Mouse (Mus musculus) erythroblast, adult 5-6 weeks (primary cell): ENCODE measurements around the gene Uqcc3. TPM values are rescaled to one million over a fixed set of nuclear protein-coding genes. Genes with fewer than 3 reads are reported as not detected.

Experiments used
- ATAC-seq: replicated peaks from 2 replicates; pipeline ENCODE4 v1.8.0; 2016; ENCODE audit warnings: moderate number of reproducible peaks, mild to moderate bottlenecking, moderate TSS enrichment, inconsistent platforms; ENCODE audit not compliant: poor library complexity, low FRiP score, severe bottlenecking
- total RNA-seq, 2 experiments: library from RNA; stranded (forward) in 1 of 2; stranded (reverse) in 1 of 2; fragments of 150-400 nt in 1 of 2; fragments of 200-764, 138-1000 nt in 1 of 2; gene quantifications; 2 replicates each; pipeline versions ENCODE4 v1.2.3 to v1.2.4; 2015 to 2017; ENCODE audit warnings: low replicate concordance in 2 of 2

Gene Uqcc3
- total RNA-seq (2015; ENCODE audit: low replicate concordance) (1.5 and 8.4 TPM in 2 replicates), total RNA-seq (2017; ENCODE audit: low replicate concordance) (11.8 and 12.3 TPM in 2 replicates)

GRCm38 (mm10) chr19:8880311-8881033 lies at the start of gene Uqcc3:
Gene Uqcc3, minus strand, starts transcription at chr19:8880923.
- ATAC-seq = peak; percentile 98

- no peak for ATAC-seq
Measured at GRCm38 (mm10) chr19:8930117-8930516, 49.4 kb upstream of the Uqcc3 start.

DNA sequence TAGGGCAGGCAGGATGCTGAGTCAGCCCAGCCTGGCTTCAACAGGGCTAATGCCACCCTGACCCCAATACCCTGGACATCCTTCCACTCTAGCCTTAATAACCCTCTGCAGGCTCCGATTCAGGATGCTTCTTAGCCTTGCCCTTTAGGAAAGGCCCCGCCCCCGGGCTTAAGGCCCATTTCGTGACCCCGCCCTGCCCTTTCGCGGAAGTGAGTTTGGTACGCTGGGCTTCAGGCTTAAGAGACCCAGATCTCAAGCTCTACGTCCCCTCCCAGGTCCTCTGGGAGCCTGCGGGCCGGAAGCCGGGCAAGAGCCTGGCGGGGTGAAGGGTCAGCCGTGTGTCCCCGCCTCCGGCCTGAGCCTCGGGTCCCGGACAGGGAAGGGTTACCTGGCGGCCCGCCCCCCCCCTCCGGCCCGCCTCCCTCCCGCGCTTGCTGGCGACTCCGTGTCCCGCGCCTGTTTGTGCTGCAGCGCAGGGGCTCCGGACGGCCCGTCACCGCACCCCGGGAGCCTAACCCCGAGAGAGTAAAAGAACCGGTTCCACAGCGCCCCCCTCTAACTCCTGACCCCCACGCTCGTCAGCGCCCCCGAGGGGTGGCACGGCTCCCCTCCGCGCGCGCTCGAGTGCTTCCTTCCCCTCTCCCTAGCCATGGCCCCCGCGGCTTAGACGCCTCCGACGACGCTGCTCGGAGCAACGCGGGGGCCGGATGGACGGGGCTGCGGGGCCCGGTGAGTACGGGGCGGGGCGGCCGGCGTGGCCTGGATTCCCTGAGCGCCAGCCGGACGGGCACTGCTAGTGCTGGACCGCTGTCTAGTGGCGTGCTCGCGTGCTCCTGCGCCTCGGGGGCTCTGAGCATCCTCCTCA lies 48.7 kb upstream of the Uqcc3 start, which contains the start of the genes Rom1 and Eml3:
Gene Rom1, minus strand, starts transcription at position 133 of the 865 bp plus-strand sequence.
Gene Eml3, plus strand, starts transcription at position 329 of the 865 bp plus-strand sequence.
- ATAC-seq = peak; percentile 84

- no peak; the same call in 1 of the 2 replicates for ATAC-seq
Measured at GRCm38 (mm10) chr19:8928689-8929223, 48.0 kb upstream of the Uqcc3 start.

- no peak for ATAC-seq
Measured at GRCm38 (mm10) chr19:8927891-8928525, 47.3 kb upstream of the Uqcc3 start.

GRCm38 (mm10) chr19:8926766-8927165 lies 46.0 kb upstream of the Uqcc3 start:
- no peak for ATAC-seq

- ATAC-seq = no peak
Measured at GRCm38 (mm10) chr19:8921741-8922140, 41.0 kb upstream of the Uqcc3 start.

- ATAC-seq = peak; percentile 73
Measured at GRCm38 (mm10) chr19:8920836-8921291, 40.1 kb upstream of the Uqcc3 start.

DNA sequence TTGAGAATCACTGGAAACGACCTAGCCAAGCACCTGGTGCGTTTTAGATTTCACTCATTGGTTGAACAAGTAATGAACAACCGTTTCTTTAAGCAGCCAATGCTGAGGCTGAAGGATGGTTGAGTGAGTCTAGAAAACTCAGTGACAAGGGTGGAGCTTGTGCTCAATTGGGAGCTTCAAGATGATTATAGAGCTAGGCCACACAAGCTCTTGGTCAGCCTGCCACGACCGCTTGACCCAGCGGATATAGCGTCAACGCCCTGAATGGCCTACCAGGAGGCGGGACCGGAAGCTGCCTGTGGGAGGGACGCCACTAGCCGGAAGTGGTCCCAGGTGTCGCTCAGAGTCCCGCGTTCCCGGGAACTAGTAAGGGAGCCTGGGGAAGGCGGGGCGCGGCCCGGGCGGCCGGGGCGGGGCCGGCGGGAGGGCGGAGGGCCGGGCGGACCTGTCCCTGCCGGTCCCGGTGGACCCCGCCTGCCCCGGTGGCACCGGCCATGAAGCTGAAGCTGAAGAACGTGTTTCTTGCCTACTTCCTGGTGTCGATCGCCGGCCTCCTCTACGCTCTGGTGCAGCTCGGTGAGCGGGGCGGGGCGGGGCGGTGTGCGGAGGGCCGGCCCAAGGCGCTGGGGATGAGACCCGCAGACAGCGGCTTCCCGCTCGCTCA lies 39.5 kb upstream of the Uqcc3 start, which contains the start of gene B3gat3:
Gene B3gat3, plus strand, starts transcription at position 302 of the 664 bp plus-strand sequence.
- peak; percentile 92 for ATAC-seq

- ATAC-seq = no peak
Measured at GRCm38 (mm10) chr19:8919684-8920072, 39.0 kb upstream of the Uqcc3 start.

GRCm38 (mm10) chr19:8919000-8919399 lies 38.3 kb upstream of the Uqcc3 start:
- no peak for ATAC-seq

DNA sequence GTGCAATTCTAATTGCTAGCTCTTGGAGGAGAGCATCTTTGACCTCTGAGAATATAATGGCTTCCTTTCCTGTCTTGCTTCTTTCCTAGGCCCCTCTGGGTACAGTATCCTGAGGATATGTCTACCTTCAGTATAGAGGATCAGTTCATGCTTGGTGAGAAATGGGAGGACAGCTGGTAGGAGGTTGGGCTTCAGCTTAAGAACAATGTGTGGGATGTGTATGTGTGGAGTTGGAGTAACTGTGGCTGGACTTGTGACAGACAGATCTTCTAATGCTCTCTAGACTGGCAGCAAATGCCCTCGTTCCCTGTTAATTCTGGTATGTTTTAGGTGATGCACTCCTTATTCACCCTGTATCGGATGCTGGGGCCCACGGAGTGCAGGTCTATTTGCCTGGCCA lies 33.5 kb upstream of the Uqcc3 start:
- ATAC-seq = no peak

- ATAC-seq = no peak
Measured at GRCm38 (mm10) chr19:8911810-8912209, 31.1 kb upstream of the Uqcc3 start.

DNA sequence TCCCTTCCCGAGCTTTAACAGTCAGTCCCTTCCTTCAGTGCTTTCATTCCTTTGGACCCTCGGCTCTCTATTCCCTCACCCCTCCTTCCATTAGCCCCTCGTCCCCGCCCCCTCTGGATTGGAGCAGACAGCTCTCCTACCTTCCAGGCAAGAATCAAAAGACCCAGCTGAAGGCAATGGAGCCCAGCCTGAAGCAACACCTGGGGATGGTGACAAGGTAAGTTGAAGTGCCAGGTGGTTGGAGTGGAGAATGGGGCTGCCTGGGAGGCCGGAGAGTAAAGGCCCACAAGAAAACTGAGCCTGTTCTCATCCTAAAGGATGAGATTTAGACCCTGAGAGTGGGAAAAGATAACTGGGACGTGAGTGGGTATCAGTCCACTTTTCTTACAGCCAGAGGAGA lies 27.8 kb upstream of the Uqcc3 start:
- ATAC-seq = no peak

GRCm38 (mm10) chr19:8903412-8903811 lies 22.7 kb upstream of the Uqcc3 start:
- ATAC-seq = no peak

GRCm38 (mm10) chr19:8899079-8899478 lies 18.4 kb upstream of the Uqcc3 start:
- no peak for ATAC-seq

- peak; percentile 40 for ATAC-seq
Measured at GRCm38 (mm10) chr19:8898576-8898975, 17.9 kb upstream of the Uqcc3 start.

DNA sequence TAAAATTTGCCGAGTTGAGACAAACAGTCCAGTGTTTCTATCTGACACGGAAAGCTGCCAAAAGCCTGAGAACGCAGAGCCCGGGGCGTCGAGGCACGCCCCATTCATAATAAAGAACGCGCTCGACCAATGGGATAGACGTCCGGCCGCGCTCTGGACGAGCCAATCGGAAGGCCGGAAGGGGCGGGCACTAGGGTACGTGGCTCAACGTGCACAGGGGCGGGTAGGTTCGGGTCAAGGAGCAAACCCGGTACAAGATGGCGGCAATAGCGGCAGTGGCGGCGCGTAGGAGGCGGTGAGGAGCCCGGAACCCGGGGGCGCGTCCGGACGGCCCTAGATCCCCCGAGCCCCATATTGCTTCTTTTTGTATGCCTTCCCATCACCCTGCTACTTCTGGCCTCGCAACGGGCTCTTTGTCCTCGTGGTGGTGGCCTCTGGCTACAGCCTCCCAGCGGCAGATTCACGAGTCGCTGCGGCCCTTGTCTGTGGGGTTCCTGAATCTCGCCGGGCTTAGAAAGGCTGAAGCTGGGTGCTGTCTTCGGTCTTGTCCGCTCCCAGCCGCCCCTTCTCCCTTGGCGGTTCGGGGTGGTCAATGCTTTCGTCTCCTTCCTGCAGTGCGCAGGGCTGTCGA lies 17.3 kb upstream of the Uqcc3 start, which contains the start of gene Ganab:
Gene Ganab, plus strand, starts transcription at position 207 of the 631 bp plus-strand sequence.
- peak; percentile 95 for ATAC-seq
